Mouse (Mus musculus) kidney, adult 2 months (tissue): Measurements from ENCODE around the gene Phlda1. TPM values are rescaled to one million over a fixed set of nuclear protein-coding genes. Genes with fewer than 3 reads are reported as not detected.

Source experiments
- DNase-seq: peaks from one replicate; pipeline ENCODE4 v3.0.0; 2021
- H3K27ac ChIP-seq: fragments of 200-500 bp; 2 replicates; pipeline ENCODE4 v1.5.1; 2012; ENCODE audit warnings: low read depth, low read length, control low read depth, inconsistent platforms; ENCODE audit not compliant: insufficient read depth
- H3K27me3 ChIP-seq: fragments of 200-500 bp; replicated peaks from 2 replicates; pipeline ENCODE4 v1.6.1; 2012; ENCODE audit warnings: mild to moderate bottlenecking, moderate library complexity, low read length, inconsistent platforms; ENCODE audit not compliant: control insufficient read depth, insufficient read depth
- H3K36me3 ChIP-seq: fragments of 200-500 bp; 2 replicates; pipeline ENCODE4 v1.6.1; 2012; ENCODE audit warnings: mild to moderate bottlenecking, moderate library complexity, low read length, inconsistent platforms; ENCODE audit not compliant: control insufficient read depth, insufficient read depth
- H3K4me1 ChIP-seq: fragments of 200-500 bp; 2 replicates; pipeline ENCODE4 v1.6.1; 2011; ENCODE audit warnings: low read length; ENCODE audit not compliant: control insufficient read depth, insufficient read depth
- H3K4me3 ChIP-seq: fragments of 200-500 bp; 2 replicates; pipeline ENCODE4 v1.5.1; 2011; ENCODE audit warnings: mild to moderate bottlenecking, low read depth, low read length, control low read depth; ENCODE audit not compliant: insufficient read depth
- CTCF ChIP-seq: fragments of 200-500 bp; conservative IDR thresholded peaks from 2 replicates; pipeline ENCODE4 v1.5.1; 2011; ENCODE audit warnings: low read depth, mild to moderate bottlenecking, control low read depth, low read length, moderate library complexity, mixed read lengths; ENCODE audit not compliant: insufficient read depth, insufficient read length
- POLR2A ChIP-seq: fragments of 200-500 bp; IDR thresholded peaks from one replicate; pipeline ENCODE4 v1.6.1; 2011; ENCODE audit warnings: low read depth, low read length, control low read depth
- WGBS: fragments of 180-500 bp; shearing (Covaris S2); methylation state at CpG from one replicate; pipeline ENCODE4 v1.1.7; 2018; 5-methylcytosine and 5-hydroxymethylcytosine counted together
- polyA plus RNA-seq: library from polyadenylated mRNA; depleted of rRNA; stranded (reverse); fragments of >200 nt; gene quantifications from 2 replicates; pipeline ENCODE4 v1.2.3, GENCODE M21; 2012

The Phlda1 gene
- polyA plus RNA-seq, 1 experiment = 9.5 TPM

- no peak for DNase-seq
- H3K4me3 ChIP-seq = no peak overlapping the region
- H3K4me1 ChIP-seq = no peaks in the 10 kb centered on the region
- no peak for TF ChIP-seq POLR2A
- H3K36me3 ChIP-seq = no peaks in the 10 kb centered on the region
- 90% methylated on average over 7 of the region's 7 CpGs for WGBS
- H3K27ac ChIP-seq = no peak overlapping the region
- H3K27me3 ChIP-seq = no peaks in the 10 kb centered on the region
These were observed 21.5 kb downstream of the Phlda1 start for GRCm38 (mm10) chr10:111527613-111528012.

- no peak for DNase-seq
- no peak for TF ChIP-seq POLR2A
- TF ChIP-seq CTCF = no peak
- no peaks in the 10 kb centered on the region for H3K27me3 ChIP-seq
- 19% methylated on average over 4 of the region's 4 CpGs for WGBS
- no peaks in the 10 kb centered on the region for H3K36me3 ChIP-seq
- H3K4me3 ChIP-seq = no peak overlapping the region
- H3K4me1 ChIP-seq = no peaks in the 10 kb centered on the region
- no peak overlapping the region for H3K27ac ChIP-seq
These were observed 22.2 kb downstream of the Phlda1 start for GRCm38 (mm10) chr10:111528283-111528682.

DNA sequence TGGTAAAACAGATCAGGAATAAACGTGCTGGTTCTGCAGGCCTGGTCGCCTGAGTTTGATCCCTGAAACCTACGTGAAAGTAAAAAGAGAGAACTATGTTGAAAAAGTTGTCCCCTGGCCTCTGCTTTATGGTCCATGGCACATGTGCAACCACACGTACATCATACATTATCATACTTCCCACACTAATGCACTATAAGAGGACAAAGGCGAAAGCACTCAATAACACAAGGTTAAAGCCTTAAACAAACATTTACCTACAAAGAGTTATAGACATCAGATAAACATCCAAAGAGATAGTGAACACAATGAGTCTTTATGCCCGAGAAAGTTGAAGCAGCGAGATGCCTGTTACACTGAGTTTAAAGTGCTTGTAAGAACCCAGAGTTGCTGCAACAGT lies 24.3 kb downstream of the Phlda1 start:
- H3K36me3 ChIP-seq = no peaks in the 10 kb centered on the region
- no peak overlapping the region for H3K4me3 ChIP-seq
- TF ChIP-seq CTCF = no peak
- TF ChIP-seq POLR2A = no peak
- DNase-seq = no peak
- no peaks in the 10 kb centered on the region for H3K27me3 ChIP-seq
- WGBS = 88% methylated on average over 7 of the region's 7 CpGs
- no peaks in the 10 kb centered on the region for H3K4me1 ChIP-seq
- no peak overlapping the region for H3K27ac ChIP-seq

DNA sequence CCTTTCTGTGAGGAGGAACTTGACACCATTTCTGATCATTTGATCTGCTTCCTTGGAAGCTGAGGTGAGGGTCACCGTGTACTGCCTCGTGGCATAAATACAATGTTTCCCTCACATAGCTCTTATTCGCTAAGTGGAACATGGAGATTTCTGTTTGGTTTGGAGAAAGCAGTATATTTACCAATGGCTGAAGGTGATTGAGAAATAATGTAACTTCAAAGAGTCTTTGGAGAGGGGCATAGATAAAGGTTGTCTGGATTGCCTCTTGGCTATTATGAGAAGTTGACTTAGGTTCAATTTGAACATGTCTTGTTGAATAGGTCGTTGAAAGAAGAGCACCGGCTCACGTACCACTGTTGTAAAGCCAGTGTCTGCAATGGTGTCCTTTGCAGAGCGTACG lies 28.6 kb downstream of the Phlda1 start:
- DNase-seq = no peak
- Histone ChIP-seq H3K4me3 (no peak overlapping the region), H3K4me1 (no peaks in the 10 kb centered on the region), H3K27me3 (no peaks in the 10 kb centered on the region), H3K36me3 (no peaks in the 10 kb centered on the region), H3K27ac (no peak overlapping the region)
- 82% methylated on average over 8 of the region's 8 CpGs for WGBS
- TF ChIP-seq CTCF = no peak
- TF ChIP-seq POLR2A = no peak

- no peaks in the 10 kb centered on the region for H3K4me1 ChIP-seq
- H3K36me3 ChIP-seq = no peaks in the 10 kb centered on the region
- no peak for DNase-seq
- WGBS = 66% methylated on average over 19 of the region's 19 CpGs
- TF ChIP-seq POLR2A (no peak), CTCF (no peak)
- H3K27me3 ChIP-seq = no peaks in the 10 kb centered on the region
- H3K4me3 ChIP-seq = no peak overlapping the region
- H3K27ac ChIP-seq = no peak overlapping the region
These were observed 31.3 kb downstream of the Phlda1 start for GRCm38 (mm10) chr10:111537410-111537809.

DNA sequence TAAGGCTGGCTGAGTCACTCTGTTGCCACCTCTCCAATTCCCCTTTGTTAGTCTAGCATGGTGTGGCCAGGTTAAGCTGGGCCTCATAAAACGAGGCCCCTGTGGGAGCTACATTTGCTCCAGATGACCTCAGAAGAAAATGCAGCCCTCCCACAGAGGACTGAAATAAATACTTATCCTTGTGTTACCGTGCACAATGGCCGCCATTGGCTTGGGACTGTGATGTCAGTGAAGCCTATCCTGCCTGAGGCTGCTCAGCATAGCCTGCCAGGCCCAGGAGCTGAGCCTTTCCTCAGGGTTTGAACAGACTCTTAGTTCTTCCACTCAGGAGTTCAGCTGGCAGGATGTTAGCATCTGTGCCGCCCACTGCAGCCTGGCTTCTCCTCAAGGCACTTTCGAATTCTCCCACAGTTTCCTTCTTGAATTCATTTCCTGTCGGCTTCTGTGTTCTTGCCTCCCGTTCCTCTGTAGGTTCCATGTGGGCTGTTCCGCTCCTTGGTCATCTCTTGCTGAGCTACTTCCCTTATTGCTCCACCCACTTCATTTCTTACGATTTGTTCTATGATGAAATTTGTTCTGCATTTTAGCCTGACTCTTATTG lies 33.7 kb downstream of the Phlda1 start:
- DNase-seq = peak; percentile 54
- Histone ChIP-seq H3K36me3 (no peaks in the 10 kb centered on the region), H3K4me1 (peaks cover 5% of the 10 kb centered on the region), H3K27me3 (no peaks in the 10 kb centered on the region), H3K4me3 (no peak overlapping the region), H3K27ac (no peak overlapping the region)
- 43% methylated on average over 9 of the region's 9 CpGs for WGBS
- no peak for TF ChIP-seq CTCF

DNA sequence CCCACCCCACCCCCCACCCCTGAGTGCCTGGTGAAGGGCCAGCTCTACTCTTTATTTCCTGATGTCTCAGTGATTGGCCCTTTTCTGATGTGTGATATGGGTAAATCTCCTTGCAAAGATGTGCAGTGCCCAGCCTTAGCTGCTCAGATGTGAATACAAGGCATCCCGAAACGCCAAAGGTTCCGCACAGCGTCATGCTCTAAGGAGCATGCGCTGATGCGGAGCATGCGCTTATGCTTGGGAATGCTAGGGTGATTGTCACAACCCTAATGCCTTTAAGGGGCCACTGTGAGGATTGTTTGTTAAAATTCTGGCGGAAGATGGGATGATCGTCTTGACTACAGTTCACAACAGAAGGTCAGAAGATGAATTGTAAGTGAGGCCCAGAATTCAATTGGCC lies 34.6 kb downstream of the Phlda1 start:
- H3K4me3 ChIP-seq = no peak overlapping the region
- no peaks in the 10 kb centered on the region for H3K27me3 ChIP-seq
- WGBS = 48% methylated on average over 9 of the region's 9 CpGs
- no peaks in the 10 kb centered on the region for H3K36me3 ChIP-seq
- no peak for TF ChIP-seq POLR2A
- no peak for TF ChIP-seq CTCF
- no peak overlapping the region for H3K27ac ChIP-seq
- H3K4me1 ChIP-seq = peaks cover 5% of the 10 kb centered on the region
- no peak for DNase-seq

GRCm38 (mm10) chr10:111543106-111543505 lies 37.0 kb downstream of the Phlda1 start:
- Histone ChIP-seq H3K4me1 (peaks cover 5% of the 10 kb centered on the region), H3K27ac (no peak overlapping the region; the same call in 1 of the 2 replicates), H3K36me3 (no peaks in the 10 kb centered on the region), H3K4me3 (no peak overlapping the region), H3K27me3 (no peaks in the 10 kb centered on the region)
- TF ChIP-seq CTCF (no peak), POLR2A (no peak)
- no peak for DNase-seq
- WGBS = 85% methylated on average over 7 of the region's 7 CpGs
